Mouse (Mus musculus) layer of hippocampus, adult 9-10 months (tissue): ENCODE results near the gene Thpo.

Experiments
- DNase-seq: peaks from one replicate; pipeline ENCODE4 v3.0.0; 2022; ENCODE audit warnings: low spot score

Gene Thpo

DNA sequence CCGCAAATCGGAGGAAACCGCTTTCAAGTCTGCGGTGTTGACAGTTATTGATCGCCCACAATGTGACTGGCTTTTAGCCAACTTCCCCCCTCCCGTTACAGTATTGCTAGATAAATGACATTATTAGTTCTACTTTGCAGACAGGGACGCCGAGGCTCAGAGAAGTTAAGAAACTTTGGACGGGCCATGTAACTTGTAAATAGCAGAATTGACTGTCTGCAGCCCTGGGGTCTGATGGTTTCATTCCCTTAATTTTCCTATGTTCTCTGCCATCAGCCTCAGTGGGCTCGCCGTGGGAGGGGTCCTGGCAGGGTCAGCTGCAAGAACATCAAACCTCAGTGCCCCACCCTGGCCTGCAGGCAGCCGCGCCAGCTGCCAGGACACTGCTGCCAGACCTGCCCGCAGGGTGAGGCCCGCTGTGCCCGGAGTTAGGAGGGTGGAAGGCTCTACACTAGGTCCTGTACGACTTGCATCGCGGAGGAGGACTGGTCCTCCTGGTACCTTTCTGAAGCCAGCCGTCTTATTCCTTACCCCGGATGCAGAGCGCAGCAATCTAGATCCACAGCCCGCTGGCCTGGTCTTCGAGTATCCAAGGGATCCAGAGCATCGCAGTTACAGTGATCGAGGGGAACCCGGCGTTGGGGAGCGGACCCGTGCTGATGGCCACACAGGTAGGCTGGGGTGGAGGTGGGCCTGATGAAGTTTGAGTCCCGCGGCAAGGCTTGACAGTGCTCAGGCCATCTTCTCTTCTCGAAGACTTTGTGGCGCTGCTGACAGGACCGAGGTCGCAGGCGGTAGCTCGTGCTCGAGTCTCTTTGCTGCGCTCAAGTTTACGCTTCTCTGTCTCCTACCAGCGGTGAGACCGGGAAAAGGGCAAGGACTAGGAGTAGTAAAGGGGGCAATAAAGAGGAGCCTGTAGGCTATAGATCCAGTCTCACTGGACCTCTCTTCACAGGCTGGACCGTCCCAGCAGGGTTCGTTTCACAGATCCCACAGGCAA lies at the start of gene Thpo:
Gene Thpo, minus strand, starts transcription at position 781 of the 1,000 bp plus-strand sequence.
- DNase-seq, result no peak

DNA sequence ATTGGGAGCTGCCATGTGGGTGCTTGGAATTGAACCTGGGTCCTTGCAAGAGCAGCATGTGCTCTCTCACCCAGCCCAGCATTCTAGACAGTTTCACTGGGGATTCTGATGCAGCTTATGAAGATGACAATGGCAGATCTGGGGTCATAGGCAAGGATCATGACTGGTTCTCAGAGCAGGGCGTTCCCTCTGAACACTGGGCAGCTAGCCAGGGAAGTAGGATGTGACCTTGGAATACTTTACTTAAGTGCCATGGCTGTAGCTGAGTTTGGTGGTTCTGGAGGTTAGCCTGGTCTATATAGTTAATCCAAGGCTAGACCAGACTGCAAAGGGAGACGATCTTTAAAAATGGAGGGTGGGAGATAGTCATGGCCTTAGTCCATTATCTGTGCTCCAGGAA lies 49.6 kb upstream of the Thpo start:
- no peak for DNase-seq

DNA sequence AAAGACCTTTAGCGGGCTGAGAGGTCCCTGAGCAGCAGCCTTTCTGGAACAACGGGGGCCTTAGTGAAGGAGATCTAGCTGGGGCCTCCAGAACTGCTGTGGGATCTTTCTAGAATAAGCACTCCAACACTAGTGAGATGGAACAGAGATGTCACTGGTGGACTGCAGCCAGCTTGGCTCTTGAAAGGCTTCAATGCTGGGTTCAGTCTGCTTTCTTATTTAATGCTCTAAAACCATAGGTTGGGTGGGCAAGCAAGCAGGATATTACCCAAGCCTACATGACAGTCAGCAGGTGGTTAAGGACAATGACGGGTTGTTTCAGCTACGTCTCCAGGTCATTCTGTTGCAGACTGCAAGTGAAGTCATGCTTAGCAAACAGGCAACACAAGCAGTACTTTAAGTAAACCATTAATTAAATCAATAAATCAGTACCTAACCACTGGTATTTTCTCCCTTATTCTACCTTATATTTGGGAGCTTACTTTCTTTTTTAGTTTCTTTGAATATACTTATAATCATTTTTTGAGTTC lies 46.9 kb upstream of the Thpo start:
- DNase-seq, result no peak

DNA sequence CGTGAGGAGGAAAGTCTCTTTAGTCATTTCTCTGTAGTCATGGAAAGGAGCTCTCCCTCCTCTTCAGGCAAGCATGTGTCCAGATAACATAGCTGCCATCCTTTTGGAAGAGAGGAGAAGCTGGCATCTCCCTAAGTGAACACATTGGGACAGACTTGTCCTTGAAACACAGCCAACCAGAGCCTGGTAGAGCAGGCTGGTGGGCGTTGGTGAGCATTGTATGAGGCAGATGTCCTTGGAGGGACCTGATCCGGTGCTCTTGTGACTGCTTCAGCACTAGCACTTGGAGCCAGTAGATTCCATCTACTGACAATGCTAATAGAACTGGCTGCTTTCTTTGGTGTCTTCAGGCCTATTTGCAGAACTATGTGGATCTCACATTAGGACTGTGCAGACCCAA lies 45.5 kb upstream of the Thpo start:
- DNase-seq, result no peak

DNA sequence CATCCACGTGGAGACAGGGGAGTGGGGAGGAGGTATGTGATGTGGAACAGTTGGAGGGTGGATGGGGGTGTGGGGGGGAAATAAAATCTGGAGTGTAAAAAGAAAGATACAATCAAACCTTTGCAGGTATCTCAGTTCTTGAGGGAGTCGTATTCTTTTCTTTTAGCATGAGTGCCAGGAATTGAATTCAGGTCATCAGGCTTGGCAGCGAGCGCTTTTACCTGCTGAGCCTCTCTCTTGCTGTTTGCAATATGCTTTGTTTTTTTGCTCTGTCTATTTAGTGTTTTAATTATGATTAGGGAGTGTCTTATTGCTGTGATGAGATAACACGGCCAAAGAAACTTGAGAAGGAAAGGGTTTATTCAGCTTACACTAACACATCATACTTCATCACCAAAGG lies 40.7 kb upstream of the Thpo start:
- DNase-seq, result no peak

DNA sequence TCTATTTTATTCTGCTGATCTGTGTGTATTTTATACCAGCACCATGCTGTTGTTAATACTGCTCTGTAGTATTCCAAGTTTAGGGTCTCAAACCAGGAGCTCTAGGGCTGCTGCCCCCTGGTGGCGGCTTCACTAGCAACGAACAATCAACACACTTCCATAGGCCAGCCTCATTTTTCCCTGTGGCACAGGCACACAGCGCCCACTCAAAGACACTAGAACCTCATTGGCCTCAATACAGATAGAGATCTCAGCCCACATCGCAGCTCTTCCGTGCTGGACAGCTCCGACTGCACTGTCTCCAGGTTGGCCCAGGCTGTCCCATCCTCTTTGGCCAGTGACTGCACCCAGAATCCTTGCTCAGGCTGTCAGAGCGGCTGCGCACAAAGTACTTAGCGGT lies 30.9 kb upstream of the Thpo start:
- no peak for DNase-seq

DNA sequence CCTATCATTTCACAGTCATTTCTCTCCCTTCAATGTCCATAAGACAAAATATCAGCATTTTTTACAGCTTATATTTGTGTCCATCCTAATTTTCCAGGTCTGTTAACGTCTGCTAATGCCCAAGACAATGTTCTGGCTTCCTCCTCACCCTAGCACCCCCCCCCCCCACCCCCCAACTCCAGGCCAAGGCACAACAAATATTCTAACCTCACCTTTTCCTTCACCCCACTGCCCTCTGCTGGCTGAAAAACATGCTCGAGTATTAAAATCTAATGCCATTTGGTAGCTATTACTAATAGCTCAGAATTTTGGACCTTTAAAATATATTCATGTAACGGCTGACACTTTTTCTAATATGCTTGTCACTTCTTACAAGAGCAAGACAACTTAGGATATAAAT lies 27.4 kb upstream of the Thpo start:
- DNase-seq, result no peak

DNA sequence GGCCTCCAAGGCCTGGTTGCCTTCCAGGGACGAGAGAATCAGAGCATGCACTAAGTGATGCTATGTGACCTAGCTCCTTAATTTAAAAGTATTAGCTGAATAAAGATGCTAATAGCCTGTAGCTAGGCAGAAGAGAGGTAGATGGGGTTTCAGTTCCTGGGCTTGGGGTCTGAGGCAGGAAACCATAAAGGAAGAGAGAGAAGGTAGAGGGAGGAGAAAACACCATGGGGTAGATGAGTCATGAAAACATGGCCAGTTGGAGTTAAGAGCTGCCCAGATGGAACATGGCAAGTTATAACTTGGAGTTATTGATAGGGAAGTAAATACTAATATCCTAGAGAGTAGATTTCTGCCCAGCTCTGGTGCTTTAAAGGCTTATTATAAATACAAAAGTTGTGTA lies 23.1 kb upstream of the Thpo start:
- no peak for DNase-seq

DNA sequence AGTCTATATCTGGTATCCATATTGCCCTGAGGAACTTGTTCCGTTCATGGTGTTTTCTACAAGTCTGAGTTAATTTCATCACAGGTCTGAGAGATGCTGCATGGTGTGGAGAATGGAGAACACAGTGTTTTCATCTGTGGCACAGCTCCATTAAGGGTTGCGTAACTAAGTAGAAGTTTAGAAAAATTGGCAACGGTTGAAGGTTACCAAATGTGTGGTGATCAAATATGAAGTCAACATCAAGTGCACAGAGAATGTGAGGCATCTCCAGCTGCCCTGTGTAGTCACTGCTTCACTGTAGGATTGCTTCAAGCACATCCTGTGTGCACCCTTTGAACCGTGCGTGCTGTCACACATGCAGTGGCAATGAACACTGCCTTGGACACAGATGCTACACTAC lies 21.7 kb upstream of the Thpo start:
- no peak for DNase-seq

DNA sequence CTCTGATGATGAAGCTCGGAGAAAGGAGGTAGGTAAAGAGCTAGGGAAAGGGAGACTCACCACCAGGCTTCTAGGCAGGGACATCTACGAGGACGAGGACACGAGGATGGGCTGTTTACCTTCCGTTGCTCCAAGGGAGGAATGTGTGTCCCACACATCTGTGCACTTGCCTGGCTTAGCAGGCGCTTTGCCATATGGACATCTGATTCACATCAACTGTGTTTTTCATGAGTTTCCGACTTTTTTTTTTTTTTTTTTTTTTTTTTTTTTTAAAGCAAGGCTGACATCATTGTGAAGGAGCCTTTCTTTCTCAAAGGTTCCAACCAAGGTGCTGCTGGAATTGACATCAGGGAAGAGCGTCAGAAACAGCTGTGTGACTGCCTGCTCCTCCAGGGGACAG lies 16.2 kb upstream of the Thpo start:
- no peak for DNase-seq

DNA sequence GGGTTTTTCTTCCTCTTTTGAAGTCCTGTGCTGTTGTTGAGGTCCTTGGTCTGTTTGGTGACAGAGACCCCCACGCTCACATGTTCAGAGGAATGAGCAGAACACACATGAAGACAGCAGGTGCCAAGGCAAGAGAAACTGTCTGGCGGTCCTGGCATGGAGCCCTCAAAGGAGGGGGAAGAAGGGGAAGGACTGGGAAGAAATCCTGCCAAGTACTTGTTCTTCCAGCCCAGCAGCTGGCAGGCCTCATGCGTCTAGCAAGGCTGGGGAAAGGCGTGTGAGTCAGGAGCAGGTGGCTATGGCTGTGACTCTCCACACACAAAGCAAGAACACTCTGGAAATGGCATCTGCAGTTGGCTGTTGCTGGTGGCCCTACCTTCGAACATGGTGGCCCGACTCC lies 12.3 kb upstream of the Thpo start:
- no peak for DNase-seq

DNA sequence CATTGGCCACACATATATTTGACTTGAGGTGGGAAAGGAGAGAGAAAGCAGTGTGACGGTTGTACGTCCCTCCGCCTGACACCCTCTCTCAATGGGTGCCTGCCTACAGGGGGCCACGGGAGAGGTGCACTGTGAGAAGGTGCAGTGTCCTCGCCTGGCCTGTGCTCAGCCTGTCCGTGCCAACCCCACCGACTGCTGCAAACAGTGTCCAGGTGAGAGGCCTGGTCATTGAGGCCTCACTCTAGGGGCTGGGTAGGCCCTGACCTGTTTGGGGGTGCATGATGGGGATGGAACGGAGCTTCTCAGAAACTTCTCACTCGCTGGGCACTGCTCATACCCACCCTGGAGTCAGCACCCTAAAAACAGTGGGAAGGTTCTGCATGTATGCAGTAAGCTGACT lies 5.5 kb upstream of the Thpo start:
- DNase-seq, result no peak

DNA sequence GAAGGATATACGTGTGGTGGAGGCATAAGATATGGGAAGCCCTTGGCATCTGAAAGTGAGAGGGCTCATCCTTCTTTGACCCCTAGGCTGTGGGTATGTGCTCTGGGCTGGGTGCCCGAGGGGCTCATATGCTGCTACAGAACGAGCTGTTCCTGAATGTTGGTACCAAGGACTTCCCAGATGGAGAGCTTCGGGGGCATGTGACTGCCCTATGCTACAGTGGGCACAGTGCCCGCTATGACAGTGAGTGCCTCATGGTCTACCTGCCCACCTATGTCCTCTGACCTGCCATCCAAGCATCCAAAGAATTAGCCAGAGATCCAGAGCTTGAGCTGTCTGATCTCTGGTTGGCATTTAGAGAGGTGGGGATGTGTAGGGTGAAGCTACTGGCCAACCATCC lies 2.5 kb upstream of the Thpo start:
- no peak for DNase-seq

DNA sequence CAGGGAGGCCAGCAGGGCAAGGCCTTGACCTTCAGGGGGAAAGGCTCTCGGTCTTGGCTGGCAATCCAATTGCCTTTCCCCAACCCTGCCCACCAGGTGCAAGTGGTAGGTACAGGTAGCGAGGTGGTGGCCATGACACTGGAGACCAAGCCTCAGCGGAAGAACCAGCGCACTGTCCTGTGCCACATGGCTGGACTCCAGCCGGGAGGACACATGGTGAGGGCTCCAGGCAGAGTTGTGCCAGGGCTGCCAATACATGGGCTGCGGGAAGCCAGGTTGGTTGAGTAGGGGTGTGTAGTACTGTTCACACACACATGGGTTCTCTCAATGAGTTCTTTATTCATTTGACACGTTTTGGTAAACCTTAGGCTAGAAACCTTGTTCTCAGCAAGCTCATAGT lies 1.9 kb upstream of the Thpo start:
- DNase-seq, result no peak

DNA sequence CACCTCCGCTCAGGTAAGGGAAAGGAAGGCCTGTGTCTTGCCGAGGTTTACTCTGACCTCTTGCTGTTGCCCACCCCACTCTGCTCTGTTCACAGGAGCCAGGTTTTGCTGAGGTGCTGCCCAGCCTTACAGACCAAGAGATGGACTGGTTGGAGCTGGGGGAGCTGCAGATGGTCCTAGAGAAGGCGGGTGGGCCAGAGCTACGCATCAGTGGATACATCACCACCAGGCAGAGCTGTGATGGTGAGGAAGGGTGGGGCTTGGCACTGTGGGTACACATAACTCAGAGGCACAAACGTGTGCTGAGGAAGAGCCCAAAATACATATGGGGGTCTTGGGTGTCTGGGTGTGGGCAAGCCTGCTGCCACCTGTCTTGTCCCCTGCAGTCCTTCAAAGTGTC lies 1.3 kb upstream of the Thpo start:
- no peak for DNase-seq

DNA sequence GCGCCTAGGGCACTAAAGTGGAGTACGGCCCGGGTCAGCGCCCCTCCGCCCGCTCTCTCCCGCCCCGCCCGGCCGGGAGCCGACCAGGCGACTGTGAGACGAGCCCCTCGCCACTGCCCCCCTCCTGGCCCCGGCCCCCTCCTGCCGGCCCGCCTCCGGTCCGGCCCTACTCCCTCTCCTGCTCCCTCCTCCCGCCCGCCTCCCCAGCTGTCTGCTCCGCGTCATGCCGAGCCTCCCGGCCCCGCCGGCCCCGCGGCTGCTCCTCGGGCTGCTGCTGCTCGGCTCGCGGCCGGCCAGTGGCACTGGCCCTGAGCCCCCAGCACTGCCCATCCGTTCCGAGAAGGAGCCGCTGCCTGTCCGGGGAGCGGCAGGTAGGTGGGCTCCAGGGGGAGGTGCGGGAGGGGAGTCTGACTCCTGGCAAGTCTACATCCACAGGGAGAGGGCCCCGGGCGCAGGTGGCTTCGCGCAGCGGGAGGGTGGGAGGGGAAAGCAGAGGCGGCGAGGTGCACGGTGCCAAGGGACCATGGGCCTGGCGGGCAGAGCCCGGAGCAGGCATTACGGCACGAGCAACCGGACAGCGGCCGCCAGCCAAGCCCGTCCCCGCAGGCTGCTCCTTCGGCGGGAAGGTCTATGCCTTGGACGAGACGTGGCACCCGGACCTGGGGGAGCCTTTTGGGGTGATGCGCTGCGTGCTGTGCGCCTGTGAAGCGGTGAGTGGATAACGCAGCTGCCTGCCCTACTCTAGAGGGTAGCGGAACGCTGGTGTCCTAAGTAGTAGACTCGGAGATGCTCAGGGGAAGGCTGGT lies 1.2 kb downstream of the Thpo start, which contains the start of gene Chrd:
Gene Chrd, plus strand, starts transcription at position 203 of the 806 bp plus-strand sequence.
- no peak for DNase-seq

DNA sequence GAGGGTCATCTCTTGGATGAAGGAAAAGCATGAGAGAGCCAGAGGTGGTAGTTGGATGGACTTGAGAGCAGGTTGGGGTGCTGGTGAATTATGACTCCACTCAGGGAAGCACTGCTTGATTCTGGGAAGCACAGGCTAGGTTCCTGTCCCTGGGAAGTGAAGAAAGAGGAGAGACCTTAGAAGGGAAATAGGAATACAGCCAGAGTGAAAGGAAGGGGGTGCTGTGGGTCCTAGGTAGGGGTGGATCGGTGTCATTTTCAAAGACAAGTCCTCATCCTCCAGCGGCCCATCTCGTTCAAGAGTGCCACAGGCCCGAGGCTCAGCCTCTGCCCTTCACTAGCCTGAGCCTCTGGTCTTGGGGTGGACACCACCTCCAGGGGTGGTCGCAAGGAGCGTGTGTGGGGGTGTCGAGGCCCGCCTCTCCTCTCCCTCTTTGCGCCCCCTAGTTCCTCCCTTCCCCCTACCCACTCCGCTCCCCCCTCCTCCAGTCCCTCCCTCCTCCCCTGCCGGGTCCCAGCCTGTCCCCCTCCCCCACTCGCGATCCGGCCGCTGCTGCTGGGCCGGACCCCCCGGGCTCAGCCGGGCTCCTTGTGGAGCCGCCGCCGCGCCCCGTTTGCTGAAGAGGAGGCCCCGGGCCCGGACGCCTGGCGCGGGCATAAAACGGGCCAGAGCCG lies 1.9 kb downstream of the Thpo start:
- no peak for DNase-seq

DNA sequence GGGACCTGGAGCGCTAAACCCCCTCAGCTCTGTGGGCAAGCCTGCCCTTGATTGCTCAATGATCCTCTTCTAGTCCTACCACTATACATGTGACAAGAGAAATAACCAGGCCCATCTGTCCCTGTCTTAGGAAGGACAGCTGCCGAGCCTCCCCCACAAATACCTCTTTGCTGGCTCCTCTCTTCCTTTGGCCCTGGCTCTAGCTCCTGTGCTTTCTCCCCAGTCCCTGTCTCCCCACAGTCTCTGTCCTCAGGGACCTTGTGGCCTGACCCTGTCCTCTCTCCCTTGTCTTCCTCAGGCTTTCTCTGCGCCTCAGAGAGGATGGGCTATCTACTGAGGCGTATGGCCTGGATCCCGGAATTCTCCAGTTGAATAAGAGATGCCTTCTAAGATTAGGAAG lies 2.6 kb downstream of the Thpo start:
- no peak for DNase-seq

DNA sequence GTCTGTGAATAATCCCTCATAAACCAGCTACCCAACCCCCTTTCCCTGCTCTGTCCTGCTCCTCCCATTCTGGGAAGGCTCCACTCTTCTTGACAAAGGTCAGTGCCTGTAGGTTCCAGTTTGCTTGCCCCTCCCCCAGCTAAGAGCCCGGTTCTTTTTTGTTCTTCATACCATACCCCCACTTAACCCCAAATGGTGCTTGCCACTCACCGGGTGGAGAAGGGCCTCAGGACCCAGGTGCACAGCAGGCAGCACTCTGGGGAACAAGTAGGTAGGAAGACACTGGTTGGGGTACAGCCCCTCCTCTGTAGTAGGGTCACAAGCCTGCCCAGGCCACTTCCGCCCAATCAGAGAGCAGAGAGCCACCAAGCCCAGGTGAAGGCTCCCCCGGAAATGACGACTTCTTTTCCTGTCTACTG lies 4.0 kb downstream of the Thpo start:
- no peak for DNase-seq

DNA sequence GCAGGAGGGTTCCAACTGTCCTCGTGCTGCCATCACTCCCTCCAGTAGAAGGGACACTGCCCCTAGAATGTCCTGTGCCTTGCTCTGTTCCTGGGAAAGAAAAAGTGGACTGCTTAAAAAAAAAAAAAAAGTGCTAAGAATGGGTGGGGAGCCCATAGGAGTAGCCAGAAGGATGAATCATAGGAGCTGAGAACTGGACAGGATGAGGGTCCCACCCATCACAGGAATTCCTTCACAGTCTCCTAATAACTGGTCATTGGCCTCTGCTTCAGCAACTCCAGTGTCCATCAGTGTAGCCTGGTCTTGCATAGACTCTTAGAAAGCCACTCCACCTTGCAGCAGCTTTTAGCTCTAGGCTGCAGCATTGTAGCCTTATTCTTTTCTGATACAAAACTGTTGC lies 7.9 kb downstream of the Thpo start:
- no peak for DNase-seq

DNA sequence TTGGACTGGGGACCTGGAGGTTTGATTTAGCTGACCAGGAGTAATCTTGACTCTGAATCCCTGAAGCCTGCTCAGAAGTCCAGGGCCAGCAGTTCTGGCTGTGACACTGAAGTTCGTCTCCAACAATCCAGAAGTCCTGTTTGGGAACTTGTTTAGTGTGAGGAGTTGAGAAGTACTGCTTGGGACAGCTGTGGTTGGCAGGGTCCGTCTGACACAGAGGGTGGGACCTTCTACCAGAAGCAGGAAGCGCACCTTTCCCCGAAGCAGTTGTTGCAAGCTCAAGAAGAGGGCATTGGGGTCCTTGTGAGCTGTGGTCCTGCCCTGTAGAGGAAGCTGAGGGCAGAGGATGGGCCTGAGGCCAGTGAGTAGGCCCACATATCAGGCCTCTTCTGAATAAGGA lies 8.6 kb downstream of the Thpo start:
- DNase-seq, result no peak

DNA sequence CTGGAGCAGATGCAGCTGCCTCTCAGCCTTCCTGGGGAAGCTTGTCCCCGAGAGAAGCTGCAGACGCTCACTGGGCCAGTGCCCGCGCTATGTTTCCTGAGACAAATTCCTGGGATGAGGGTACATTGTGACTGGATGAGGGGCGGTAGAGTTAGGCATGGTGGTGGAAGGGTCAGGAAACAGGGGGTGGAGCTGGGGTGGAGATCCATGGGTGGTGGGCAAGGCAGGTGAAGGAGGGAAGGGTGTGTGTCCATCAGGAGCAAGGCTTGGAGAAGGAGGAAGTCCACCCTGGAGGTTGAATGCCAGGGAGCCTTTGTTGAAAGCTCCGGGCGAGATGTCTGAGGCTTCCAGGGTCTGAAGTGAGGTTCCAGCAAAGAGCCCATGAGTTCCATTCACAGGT lies 9.0 kb downstream of the Thpo start:
- DNase-seq, result no peak
